Mouse (Mus musculus) lung, postnatal 0 days (tissue): ENCODE measurements at regions not wholly inside any gene's neighbourhood (a gene's known extent, or its start where the extent isn't known, plus 50 kb on each side); places are given as distances from the start of the nearest gene placed in this dataset.

ENCODE experiments used
- ATAC-seq: fragments of 200-750 bp; cut with Nextera tagmentation; 2 replicates; pipeline ENCODE4 v1.8.0; 2017; ENCODE audit warnings: moderate library complexity
- DNase-seq: peaks from one replicate; pipeline ENCODE4 v3.0.0-alpha.2; 2016; ENCODE audit warnings: low spot score
- H3K27ac ChIP-seq: fragments of 300-500 bp; sonication (generic); 2 replicates; pipeline ENCODE4 v1.5.1; 2014; ENCODE audit warnings: antibody characterized with exemption, mild to moderate bottlenecking, low read length, mixed read lengths
- H3K27me3 ChIP-seq: fragments of 300-500 bp; sonication (generic); replicated peaks from 2 replicates; pipeline ENCODE4 v1.6.1; 2014; ENCODE audit warnings: low read length, mixed read lengths; ENCODE audit not compliant: insufficient read depth
- H3K36me3 ChIP-seq: fragments of 300-500 bp; sonication (generic); 2 replicates; pipeline ENCODE4 v1.6.1; 2014; ENCODE audit warnings: low read length, mixed read lengths; ENCODE audit not compliant: insufficient read depth
- H3K4me1 ChIP-seq: fragments of 300-500 bp; sonication (generic); 2 replicates; pipeline ENCODE4 v1.6.1; 2014; ENCODE audit warnings: antibody characterized with exemption, low read depth, low read length, mixed read lengths; ENCODE audit not compliant: insufficient read depth
- H3K4me2 ChIP-seq: fragments of 300-500 bp; sonication (generic); replicated peaks from 2 replicates; pipeline ENCODE4 v1.6.1; 2014; ENCODE audit warnings: low read depth, mild to moderate bottlenecking, low read length, moderate library complexity, mixed read lengths
- H3K4me3 ChIP-seq: fragments of 300-500 bp; sonication (generic); 2 replicates; pipeline ENCODE4 v1.5.1; 2014; ENCODE audit warnings: low read depth, low read length
- H3K9ac ChIP-seq: fragments of 300-500 bp; sonication (generic); replicated peaks from 2 replicates; pipeline ENCODE4 v1.6.1; 2014; ENCODE audit warnings: low read depth, mild to moderate bottlenecking
- H3K9me3 ChIP-seq: fragments of 300-500 bp; sonication (generic); 2 replicates; pipeline ENCODE4 v1.6.1; 2016; ENCODE audit warnings: low read length, mixed read lengths
- CTCF ChIP-seq: IDR thresholded peaks from 2 replicates; pipeline ENCODE4 v1.5.1; 2016; ENCODE audit warnings: antibody characterized with exemption, mild to moderate bottlenecking
- EP300 ChIP-seq: IDR thresholded peaks from 2 replicates; pipeline ENCODE4 v1.6.1; 2016; ENCODE audit warnings: antibody characterized with exemption, mild to moderate bottlenecking, control low read depth
- WGBS: fragments of 180-500 bp; shearing (Covaris S2); extraction: QIAGEN DNeasy Blood & Tissue Kit; methylation state at CpG from one replicate; pipeline ENCODE4 v1.1.7; 2014; 5-methylcytosine and 5-hydroxymethylcytosine counted together

- H3K9me3 ChIP-seq: no peaks in the 10 kb centered on the region
- WGBS: 88% methylated on average over 3 of the region's 3 CpGs
- H3K27ac ChIP-seq: no peak overlapping the region
- H3K27me3 ChIP-seq: no peaks in the 10 kb centered on the region
- DNase-seq (no peak), ATAC-seq (no peak)
- TF ChIP-seq EP300 (no peak), CTCF (no peak)
- H3K4me3 ChIP-seq: no peak overlapping the region
- no peak overlapping the region for H3K9ac ChIP-seq
- no peak overlapping the region for H3K4me2 ChIP-seq
- no peaks in the 10 kb centered on the region for H3K4me1 ChIP-seq
- H3K36me3 ChIP-seq: no peaks in the 10 kb centered on the region
These were observed 85.6 kb upstream of the Nkx1-1 start for GRCm38 (mm10) chr5:33519394-33519793.

DNA sequence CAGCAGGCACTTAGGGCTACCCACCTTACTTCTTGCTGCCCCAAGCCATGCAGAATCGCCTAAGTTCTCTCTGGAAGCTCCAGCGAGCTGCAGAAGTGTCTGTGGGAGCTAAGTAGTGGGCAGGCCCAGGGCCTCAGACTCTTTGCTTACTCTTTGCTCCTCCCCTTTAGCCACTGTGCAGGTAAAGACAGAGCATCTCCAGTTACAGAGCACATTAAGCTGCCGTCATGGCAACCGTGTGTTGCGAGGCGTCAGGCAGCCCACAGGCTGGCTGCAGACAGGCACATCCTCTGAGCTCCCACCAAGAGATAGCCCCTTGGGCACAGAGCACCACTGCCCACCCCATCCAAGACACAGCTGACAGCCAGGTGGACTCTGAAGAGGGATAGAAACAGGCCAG is 85.1 kb upstream of the Nkx1-1 start:
- Histone ChIP-seq H3K4me3 (no peak overlapping the region), H3K4me2 (no peak overlapping the region), H3K9ac (no peak overlapping the region), H3K4me1 (no peaks in the 10 kb centered on the region), H3K27me3 (no peaks in the 10 kb centered on the region), H3K9me3 (no peaks in the 10 kb centered on the region), H3K36me3 (no peaks in the 10 kb centered on the region), H3K27ac (no peak overlapping the region)
- no peak for TF ChIP-seq CTCF
- TF ChIP-seq EP300: no peak
- DNase-seq: no peak
- WGBS: 27% methylated on average over 6 of the region's 6 CpGs
- ATAC-seq: no peak

- Histone ChIP-seq H3K4me1 (no peaks in the 10 kb centered on the region), H3K4me3 (no peak overlapping the region), H3K9ac (no peak overlapping the region), H3K27me3 (no peaks in the 10 kb centered on the region), H3K36me3 (no peaks in the 10 kb centered on the region), H3K4me2 (no peak overlapping the region), H3K27ac (no peak overlapping the region), H3K9me3 (no peaks in the 10 kb centered on the region)
- no peak for ATAC-seq
- TF ChIP-seq EP300: no peak
- TF ChIP-seq CTCF: peak; percentile 8; the same call in 1 of the 2 replicates
- no peak for DNase-seq
- 58% methylated on average over 8 of the region's 8 CpGs for WGBS
These were observed 83.8 kb upstream of the Nkx1-1 start for GRCm38 (mm10) chr5:33517625-33518024.

DNA sequence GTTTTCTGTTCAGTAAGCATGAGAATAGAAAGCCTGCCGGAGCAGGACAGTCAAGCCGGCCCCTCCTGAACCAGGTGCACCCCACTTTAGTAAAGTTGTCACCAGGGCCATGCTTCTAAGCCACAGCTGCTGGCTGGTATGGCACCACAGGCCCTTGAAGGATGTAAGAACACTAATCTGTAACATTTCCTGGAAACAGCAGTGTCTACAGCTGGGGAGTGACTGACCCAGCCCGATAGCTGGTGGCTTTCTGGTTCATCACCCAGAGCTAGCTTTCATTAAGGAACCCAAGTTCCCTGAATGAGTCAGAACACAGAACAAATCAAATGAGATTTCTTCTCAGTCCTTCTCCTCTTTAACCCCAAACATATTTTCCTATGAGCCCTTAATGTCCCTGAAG is 82.4 kb upstream of the Nkx1-1 start:
- no peak overlapping the region for H3K9ac ChIP-seq
- H3K4me2 ChIP-seq: no peak overlapping the region
- no peaks in the 10 kb centered on the region for H3K9me3 ChIP-seq
- H3K27me3 ChIP-seq: no peaks in the 10 kb centered on the region
- ATAC-seq: no peak
- H3K36me3 ChIP-seq: no peaks in the 10 kb centered on the region
- 88% methylated on average over 3 of the region's 3 CpGs for WGBS
- H3K27ac ChIP-seq: no peak overlapping the region
- H3K4me1 ChIP-seq: no peaks in the 10 kb centered on the region
- DNase-seq: no peak
- no peak overlapping the region for H3K4me3 ChIP-seq
- TF ChIP-seq CTCF (no peak), EP300 (no peak)

DNA sequence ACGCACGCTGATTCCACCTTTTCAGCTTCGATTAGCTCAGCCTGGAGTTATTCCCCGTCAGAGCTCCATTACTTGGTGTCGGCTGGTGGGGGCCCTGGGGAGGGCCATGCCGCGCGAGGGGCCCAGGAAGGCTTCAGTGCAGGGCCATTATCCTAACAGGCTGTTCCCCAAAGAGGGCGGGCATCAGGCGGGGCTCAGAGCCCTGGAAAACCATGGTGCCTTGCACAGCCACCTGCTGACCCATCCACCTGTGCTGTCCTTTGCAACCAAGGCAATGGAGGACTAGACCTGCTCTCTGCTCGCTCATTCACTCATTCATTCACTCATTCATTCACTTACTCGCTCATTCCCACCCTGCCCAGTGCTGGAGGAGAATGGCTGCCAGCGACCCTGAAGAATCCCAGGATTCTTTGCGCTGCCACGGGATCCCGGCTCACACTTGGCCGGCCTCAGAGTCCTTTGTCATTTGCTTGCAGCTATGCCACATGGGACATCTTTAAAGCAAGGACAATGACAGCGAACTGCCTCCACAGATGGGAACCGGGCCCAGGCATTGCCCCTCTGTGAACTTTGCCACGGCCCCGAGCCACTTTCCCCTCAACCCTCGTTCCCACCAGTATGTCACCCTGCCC is 78.6 kb upstream of the Nkx1-1 start:
- Histone ChIP-seq H3K9ac (no peak overlapping the region), H3K36me3 (no peaks in the 10 kb centered on the region), H3K9me3 (no peaks in the 10 kb centered on the region), H3K4me3 (no peak overlapping the region), H3K4me1 (no peaks in the 10 kb centered on the region), H3K4me2 (no peak overlapping the region), H3K27me3 (no peaks in the 10 kb centered on the region), H3K27ac (no peak overlapping the region)
- 47% methylated on average over 22 of the region's 22 CpGs for WGBS
- ATAC-seq: no peak
- no peak for TF ChIP-seq EP300
- TF ChIP-seq CTCF: no peak
- no peak for DNase-seq

DNA sequence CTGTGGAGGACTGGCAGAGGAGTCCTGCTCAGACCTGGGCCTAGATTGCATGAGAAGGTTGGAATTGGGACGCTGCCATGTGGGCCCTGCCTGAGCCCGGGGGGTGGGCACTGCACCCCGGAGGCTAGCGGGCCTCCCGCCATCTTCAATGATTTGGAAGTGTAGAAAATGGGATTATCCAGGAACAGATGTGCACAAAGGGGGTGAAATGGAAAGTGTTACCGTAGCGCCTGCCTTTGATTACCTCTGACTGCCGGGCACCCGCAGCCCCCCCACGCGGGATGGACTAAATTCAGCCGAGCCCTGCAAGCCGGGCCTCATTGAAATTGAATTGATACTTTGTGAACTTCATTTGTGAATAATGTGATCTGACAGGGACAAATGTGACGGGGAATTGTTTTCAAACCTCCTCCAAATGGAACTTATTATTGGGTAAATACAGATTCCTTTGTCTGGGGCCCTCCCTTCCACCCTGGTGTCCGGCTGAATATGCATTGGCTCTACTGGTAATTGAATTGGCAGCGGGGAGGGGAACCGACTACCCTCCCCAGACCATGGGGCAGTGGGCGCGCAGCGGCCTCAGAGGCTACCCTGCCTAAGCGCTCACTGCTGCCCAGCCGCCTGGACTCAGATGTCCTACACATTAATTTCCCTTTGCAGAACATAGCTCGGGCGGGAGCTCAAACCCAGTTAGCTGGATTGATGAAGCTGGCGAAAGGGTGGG is 77.9 kb upstream of the Nkx1-1 start:
- TF ChIP-seq CTCF (no peak), EP300 (no peak)
- no peak overlapping the region for H3K27ac ChIP-seq
- no peaks in the 10 kb centered on the region for H3K9me3 ChIP-seq
- no peak overlapping the region for H3K4me3 ChIP-seq
- H3K36me3 ChIP-seq: no peaks in the 10 kb centered on the region
- H3K4me1 ChIP-seq: no peaks in the 10 kb centered on the region
- DNase-seq (no peak), ATAC-seq (no peak)
- 78% methylated on average over 25 of the region's 25 CpGs for WGBS
- H3K27me3 ChIP-seq: no peaks in the 10 kb centered on the region
- H3K4me2 ChIP-seq: no peak overlapping the region
- no peak overlapping the region for H3K9ac ChIP-seq
